Mouse (Mus musculus) forebrain, embryonic 12.5 days (tissue): ENCODE measurements at regions not wholly inside any gene's neighbourhood (a gene's known extent, or its start where the extent isn't known, plus 50 kb on each side); places are given as distances from the start of the nearest gene placed in this dataset.
A peak's percentile ranks its signal among the peaks of the same experiment; 100 is the strongest.

ENCODE experiments used
- ATAC-seq: fragments of 200-750 bp; cut with Nextera tagmentation; 2 replicates; pipeline ENCODE4 v1.8.0; 2017; ENCODE audit warnings: moderate TSS enrichment; ENCODE audit not compliant: low FRiP score
- H3K27ac ChIP-seq: fragments of 300-500 bp; sonication (generic); 2 replicates; pipeline ENCODE4 v1.5.1; 2016; ENCODE audit warnings: mild to moderate bottlenecking
- H3K27me3 ChIP-seq: fragments of 300-500 bp; sonication (generic); 2 replicates; pipeline ENCODE4 v1.6.1; 2016; ENCODE audit warnings: mild to moderate bottlenecking
- H3K36me3 ChIP-seq: fragments of 300-500 bp; sonication (generic); replicated peaks from 2 replicates; pipeline ENCODE4 v1.6.1; 2016; ENCODE audit warnings: mild to moderate bottlenecking
- H3K4me1 ChIP-seq: fragments of 300-500 bp; sonication (generic); 2 replicates; pipeline ENCODE4 v1.6.1; 2016
- H3K4me2 ChIP-seq: fragments of 300-500 bp; sonication (generic); 2 replicates; pipeline ENCODE4 v1.6.1; 2016; ENCODE audit warnings: mild to moderate bottlenecking, moderate library complexity
- H3K4me3 ChIP-seq: fragments of 300-500 bp; sonication (generic); replicated peaks from 2 replicates; pipeline ENCODE4 v1.5.1; 2016; ENCODE audit warnings: mild to moderate bottlenecking
- H3K9ac ChIP-seq: fragments of 300-500 bp; sonication (generic); 2 replicates; pipeline ENCODE4 v1.6.1; 2016; ENCODE audit warnings: mild to moderate bottlenecking
- H3K9me3 ChIP-seq: fragments of 300-500 bp; sonication (generic); 2 replicates; pipeline ENCODE4 v1.6.1; 2016
- WGBS: fragments of 180-500 bp; shearing (Covaris S2); methylation state at CpG from one replicate; pipeline ENCODE4 v1.1.7; 2016; 5-methylcytosine and 5-hydroxymethylcytosine counted together

DNA sequence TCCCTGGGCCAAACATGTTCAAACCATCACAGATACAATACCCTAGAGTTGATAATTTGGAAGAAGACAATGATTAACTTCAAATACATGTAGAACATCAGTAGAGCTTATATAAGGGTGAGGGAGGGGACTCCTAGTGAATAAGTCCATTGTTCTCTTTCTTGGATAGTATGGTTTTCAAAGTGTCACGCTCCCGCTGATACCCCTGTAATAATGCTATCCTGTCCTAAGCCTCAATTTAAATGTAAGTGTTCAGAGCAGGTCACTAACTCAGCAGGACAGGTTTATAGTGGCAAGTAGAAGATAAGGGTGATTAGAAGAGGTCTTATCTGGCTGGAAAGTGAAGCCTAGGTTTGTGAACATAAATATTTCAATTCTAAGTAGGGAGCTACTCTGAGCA lies 540.4 kb upstream of the Id4 start:
- no peak for ATAC-seq
- Histone ChIP-seq H3K9ac (no peak overlapping the region), H3K27me3 (no peaks in the 10 kb centered on the region), H3K27ac (no peak overlapping the region), H3K4me3 (no peak overlapping the region), H3K36me3 (no peaks in the 10 kb centered on the region), H3K4me1 (no peaks in the 10 kb centered on the region), H3K4me2 (no peak overlapping the region), H3K9me3 (no peaks in the 10 kb centered on the region)
- WGBS = 91% methylated on average over 2 of the region's 2 CpGs

DNA sequence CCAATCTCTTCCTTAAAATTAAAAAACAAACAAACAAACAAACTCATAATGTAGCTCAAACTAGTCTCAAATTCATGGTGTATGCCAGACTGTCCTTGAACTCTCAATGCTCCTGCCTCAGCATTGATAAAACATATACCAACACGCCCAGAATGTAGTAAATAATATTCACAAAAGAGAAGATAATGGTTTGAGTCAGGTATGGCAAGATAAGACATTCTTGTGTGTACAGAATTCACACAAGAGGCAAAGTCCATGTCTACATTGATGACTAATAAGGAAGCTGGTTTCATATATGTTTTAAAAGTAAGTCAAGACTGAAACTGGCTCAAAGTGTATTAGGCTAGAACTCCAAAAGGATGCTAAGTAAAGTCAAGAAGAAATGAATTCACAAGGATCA lies 526.6 kb upstream of the Id4 start:
- no peak for ATAC-seq
- H3K27ac ChIP-seq = no peak overlapping the region
- H3K9me3 ChIP-seq = no peaks in the 10 kb centered on the region
- H3K4me1 ChIP-seq = peaks cover 6% of the 10 kb centered on the region; the same call in 1 of the 2 replicates
- no peaks in the 10 kb centered on the region for H3K36me3 ChIP-seq
- H3K4me3 ChIP-seq = no peak overlapping the region
- H3K27me3 ChIP-seq = no peaks in the 10 kb centered on the region
- H3K9ac ChIP-seq = no peak overlapping the region
- 78% methylated on average over 1 of the region's 1 CpGs for WGBS
- no peak overlapping the region for H3K4me2 ChIP-seq

DNA sequence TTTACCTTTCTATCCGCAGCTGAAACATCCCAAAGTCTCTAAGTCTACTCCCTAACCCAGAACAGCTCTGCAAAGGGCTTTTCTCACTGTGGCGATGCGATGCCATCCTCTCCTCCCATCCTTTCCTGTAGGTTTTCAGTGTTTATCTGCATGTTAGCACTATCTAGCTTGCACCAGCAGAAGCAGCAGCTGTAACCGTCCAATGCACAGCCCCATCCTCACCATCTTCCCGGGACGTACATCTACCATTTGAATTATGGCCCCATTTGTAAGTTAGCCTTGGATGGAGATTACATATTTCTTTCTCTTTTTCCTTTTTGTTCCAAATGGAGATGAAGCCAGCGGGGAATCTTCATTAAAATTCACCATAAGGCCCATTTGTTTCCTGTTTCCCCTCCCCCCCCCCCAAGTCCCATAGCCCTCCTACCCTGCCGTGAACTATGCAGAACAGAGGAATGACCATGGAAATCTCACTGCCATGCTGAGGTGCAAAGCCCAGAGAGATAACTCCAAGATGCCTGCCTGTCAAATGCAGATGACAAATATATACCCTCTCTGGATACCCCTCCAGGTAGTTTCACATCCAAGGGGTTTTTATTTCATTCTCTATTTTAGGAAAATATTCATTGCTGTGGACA lies 525.5 kb upstream of the Id4 start:
- whole genome bisulfite sequencing = 82% methylated on average over 8 of the region's 8 CpGs
- no peaks in the 10 kb centered on the region for H3K27me3 ChIP-seq
- H3K9me3 ChIP-seq = no peaks in the 10 kb centered on the region
- ATAC-seq = no peak
- no peak overlapping the region for H3K4me3 ChIP-seq
- H3K4me1 ChIP-seq = peaks cover 6% of the 10 kb centered on the region; the same call in 1 of the 2 replicates
- H3K9ac ChIP-seq = no peak overlapping the region
- H3K4me2 ChIP-seq = no peak overlapping the region
- H3K27ac ChIP-seq = peak overlapping the region; percentile 31
- H3K36me3 ChIP-seq = no peaks in the 10 kb centered on the region

DNA sequence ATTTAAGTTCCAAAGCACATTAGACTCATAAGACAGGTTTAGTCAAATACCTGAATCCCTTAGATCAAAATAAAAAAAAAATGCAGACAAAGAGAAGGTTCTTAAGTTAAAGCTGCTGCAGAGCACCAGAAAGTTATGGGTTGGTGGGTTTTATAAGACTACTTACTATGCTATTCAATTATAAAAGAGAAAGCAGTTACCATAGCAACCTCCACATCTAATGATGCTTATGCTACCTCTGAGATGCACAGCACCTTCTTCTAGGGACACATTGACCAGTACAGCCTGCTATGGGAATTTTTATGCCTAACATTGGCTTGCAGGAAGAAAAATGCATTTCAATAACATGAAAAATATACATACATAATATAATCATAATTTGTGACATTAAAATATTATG lies 512.1 kb upstream of the Id4 start:
- H3K9ac ChIP-seq = no peak overlapping the region
- no peaks in the 10 kb centered on the region for H3K36me3 ChIP-seq
- H3K9me3 ChIP-seq = no peaks in the 10 kb centered on the region
- no peak overlapping the region for H3K4me2 ChIP-seq
- no peak for ATAC-seq
- H3K27me3 ChIP-seq = no peaks in the 10 kb centered on the region
- H3K27ac ChIP-seq = no peak overlapping the region
- no peak overlapping the region for H3K4me3 ChIP-seq
- peaks cover 4% of the 10 kb centered on the region; the same call in 1 of the 2 replicates for H3K4me1 ChIP-seq

DNA sequence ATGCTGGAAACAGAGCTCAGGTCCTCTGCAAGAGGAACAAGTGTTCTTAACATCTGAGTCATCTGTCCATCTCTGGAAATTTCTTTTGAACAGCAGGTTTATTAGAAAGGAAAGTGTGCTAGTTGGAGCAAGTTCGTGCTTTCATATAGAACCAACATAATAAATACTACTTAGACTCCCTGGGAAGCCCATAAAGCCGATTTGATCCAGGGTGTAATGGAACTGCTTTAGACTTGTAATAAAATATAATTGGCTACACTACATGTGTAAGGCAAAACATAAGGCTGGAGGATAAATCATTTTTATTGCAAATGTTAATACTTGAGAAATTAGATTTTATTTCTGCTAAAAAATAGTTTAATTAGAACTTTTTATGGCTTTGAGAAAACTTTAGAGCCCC lies 510.0 kb upstream of the Id4 start:
- no peak overlapping the region for H3K27ac ChIP-seq
- ATAC-seq = no peak
- peaks cover 4% of the 10 kb centered on the region; the same call in 1 of the 2 replicates for H3K4me1 ChIP-seq
- H3K4me3 ChIP-seq = no peak overlapping the region
- H3K27me3 ChIP-seq = no peaks in the 10 kb centered on the region
- no peaks in the 10 kb centered on the region for H3K9me3 ChIP-seq
- 74% methylated on average over 2 of the region's 2 CpGs for WGBS
- H3K4me2 ChIP-seq = no peak overlapping the region
- no peak overlapping the region for H3K9ac ChIP-seq
- no peaks in the 10 kb centered on the region for H3K36me3 ChIP-seq

DNA sequence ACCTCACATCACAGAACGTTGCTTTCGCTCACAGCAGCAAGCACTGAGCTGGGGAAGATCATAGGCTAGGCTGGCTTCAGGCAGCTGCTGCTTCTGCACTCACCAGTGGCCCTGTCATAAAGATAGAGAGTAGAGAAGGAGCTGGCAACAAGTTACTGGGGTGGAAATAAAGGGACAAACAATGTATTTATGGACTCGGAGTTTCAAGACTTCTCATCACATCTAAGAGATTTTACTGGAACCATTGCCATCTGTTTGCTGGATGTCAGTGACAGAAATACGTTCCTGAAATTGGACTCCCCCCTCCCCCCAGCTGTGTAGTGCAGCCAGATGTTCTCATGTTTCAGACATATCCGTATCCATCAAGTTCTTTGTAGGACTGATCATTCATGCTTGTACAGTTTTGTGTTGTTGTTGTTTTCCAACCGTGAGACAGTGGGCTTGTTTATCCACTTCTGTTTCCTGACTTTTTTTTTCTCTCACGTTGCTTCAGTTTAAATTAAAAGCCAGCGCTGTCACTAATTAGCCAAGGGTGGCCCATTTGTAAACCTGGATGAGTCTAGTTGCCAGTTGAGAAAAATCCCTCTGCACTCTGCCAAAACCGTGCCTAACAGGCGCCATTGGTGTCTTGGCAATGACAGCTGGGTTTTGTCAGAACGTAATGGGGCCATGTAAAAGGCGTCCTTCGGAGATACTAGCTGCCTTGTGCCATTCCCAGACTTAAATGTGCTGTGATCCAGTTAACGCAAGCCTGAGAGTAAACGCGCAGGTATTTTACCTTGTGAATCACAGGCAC lies 496.0 kb upstream of the Id4 start:
- Histone ChIP-seq H3K4me3 (no peak overlapping the region), H3K36me3 (no peaks in the 10 kb centered on the region), H3K4me1 (0 out of 2 replicates have a peak, but pooled peaks cover 5% of the 10 kb centered on the region), H3K9ac (no peak overlapping the region), H3K27me3 (no peaks in the 10 kb centered on the region), H3K27ac (no peak overlapping the region), H3K9me3 (no peaks in the 10 kb centered on the region), H3K4me2 (no peak overlapping the region)
- 80% methylated on average over 16 of the region's 16 CpGs for WGBS
- no peak for ATAC-seq

DNA sequence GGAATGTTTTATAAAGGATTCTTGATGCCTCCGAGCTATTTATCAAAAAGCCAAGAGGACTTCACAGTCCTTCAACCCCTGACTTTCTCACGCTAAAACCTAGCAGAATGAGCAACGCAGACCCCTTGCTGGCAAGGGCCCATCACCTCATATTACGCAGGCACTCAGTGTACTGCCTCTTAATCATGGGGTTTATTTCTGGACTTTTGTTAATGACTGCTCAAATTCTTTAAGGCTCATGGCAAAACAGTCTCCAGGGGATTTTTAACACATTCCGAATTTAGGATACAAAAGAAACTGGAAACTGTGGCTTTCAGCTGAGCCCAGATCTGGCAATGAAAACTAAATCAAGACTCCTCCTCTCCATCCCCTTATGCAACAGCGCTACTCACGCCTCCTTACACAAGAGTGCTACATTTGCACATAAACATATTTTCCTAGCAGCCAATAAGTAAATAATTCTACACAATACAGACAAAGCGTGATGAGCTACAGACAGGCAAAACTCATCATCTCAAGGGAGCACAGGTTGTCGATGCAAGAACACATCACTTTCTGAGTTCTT lies 492.0 kb upstream of the Id4 start:
- Histone ChIP-seq H3K4me3 (no peak overlapping the region), H3K9me3 (no peaks in the 10 kb centered on the region), H3K36me3 (no peaks in the 10 kb centered on the region), H3K4me2 (no peak overlapping the region), H3K27me3 (no peaks in the 10 kb centered on the region), H3K9ac (no peak overlapping the region), H3K27ac (no peak overlapping the region), H3K4me1 (0 out of 2 replicates have a peak, but pooled peaks cover 5% of the 10 kb centered on the region)
- WGBS = 81% methylated on average over 9 of the region's 9 CpGs
- ATAC-seq = no peak

DNA sequence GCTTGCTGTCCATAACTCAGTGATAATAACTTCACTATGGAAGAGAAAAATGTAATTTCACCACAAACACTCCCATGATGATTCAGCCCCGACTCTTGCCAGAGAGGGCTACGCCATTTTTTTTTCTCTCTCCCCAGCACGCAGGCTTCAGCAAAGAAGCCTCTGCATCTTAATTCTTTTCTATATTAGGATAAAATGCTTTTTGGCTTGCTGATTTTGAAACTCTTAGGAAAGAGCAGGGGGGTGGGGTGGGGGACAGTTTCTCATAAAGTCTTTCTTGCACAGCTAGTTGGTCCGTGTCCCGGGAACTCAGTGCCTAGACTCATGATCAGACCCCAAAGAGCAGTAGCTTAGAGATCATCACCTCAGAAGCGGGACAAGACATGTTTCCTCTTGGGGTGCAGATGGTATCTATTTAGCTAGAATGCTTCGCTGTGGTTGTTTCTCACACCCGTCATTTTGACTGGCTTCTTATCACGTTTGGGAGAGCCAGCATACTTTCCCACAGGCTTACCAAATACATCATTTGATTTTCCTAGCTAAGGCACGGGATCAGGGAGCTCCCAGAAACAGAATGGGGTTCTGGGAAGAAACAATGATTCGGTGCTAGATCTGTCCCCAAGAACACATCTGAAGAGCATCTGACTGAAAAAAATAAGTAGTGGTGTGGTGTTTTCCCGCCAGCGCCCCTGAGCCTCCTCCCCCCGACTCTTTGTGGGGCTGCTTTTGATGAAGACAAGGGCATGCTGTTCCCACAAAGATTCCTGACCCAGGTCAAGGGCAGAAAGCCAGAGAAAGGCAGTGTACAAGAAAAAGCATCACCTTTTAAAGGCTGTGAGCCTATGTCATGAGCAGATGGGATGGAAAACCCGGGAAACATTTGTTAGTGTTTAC lies 483.6 kb upstream of the Id4 start:
- WGBS = 72% methylated on average over 15 of the region's 15 CpGs
- Histone ChIP-seq H3K9ac (no peak overlapping the region), H3K4me3 (no peak overlapping the region), H3K27ac (no peak overlapping the region), H3K9me3 (no peaks in the 10 kb centered on the region), H3K4me2 (no peak overlapping the region), H3K36me3 (no peaks in the 10 kb centered on the region), H3K4me1 (peaks cover 15% of the 10 kb centered on the region), H3K27me3 (no peaks in the 10 kb centered on the region)
- no peak for ATAC-seq

DNA sequence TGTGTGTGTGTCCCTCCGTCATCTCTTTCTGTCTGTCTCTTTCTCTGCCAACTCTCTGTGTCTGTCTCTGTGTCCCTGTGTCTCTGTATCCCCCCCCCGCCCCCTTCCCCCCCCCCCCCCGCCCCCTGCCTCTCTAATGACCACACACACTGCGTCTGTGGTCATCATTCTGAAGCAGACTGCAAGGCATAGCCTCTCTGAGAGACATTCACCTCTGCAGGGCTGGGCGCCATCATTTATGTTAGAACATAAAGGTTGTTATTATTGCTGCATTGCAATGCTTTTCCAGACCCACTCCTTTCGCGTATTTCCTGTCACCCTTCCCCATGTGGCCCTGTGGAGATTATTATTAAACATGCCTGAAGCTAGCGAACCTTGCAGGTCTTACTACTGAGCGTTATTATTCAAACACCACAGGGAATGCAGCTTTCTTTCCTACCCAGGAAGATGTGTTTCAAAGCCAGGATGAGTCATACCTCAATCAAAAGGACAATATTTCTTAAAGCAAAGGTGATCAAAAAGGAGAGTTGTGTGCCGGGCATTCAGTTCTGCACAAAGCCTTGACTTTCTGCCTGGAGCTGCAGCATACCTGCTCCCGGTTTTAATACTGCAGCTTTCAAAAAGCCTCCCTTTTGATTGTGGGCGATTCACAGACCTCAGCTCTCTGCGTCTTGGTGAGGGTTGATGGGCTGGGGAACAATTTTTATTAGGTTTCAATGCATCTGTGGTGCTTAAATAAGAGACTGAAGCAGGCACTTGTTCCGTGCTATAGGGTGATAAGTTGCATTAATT lies 482.6 kb upstream of the Id4 start:
- WGBS = 41% methylated on average over 12 of the region's 14 CpGs
- no peak for ATAC-seq
- H3K9me3 ChIP-seq = no peaks in the 10 kb centered on the region
- H3K4me3 ChIP-seq = no peak overlapping the region
- H3K4me1 ChIP-seq = peaks cover 15% of the 10 kb centered on the region
- H3K36me3 ChIP-seq = no peaks in the 10 kb centered on the region
- H3K4me2 ChIP-seq = no peak overlapping the region
- peak overlapping the region; percentile 63 for H3K27ac ChIP-seq
- no peak overlapping the region for H3K9ac ChIP-seq
- H3K27me3 ChIP-seq = no peaks in the 10 kb centered on the region

DNA sequence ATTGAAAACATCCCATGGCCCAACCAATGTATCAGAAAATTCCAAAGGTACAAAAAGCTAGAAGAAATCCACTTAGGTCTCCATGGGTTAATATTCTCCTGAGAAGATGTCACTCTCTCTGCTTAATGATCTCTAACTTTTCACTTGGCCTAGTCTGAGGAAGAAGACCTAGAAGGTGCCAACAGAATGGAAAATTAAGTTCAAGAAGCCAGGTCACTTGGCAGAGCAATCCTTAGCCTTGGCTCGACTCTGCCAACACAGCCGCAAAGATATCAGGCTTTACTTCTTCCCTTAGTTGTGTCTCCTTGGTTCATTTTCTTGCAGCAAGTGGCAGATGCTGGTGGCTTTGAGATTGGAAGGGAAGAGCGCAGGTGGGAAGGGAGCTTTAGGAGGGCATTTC lies 476.6 kb upstream of the Id4 start:
- no peaks in the 10 kb centered on the region for H3K4me1 ChIP-seq
- H3K36me3 ChIP-seq = no peaks in the 10 kb centered on the region
- H3K9ac ChIP-seq = no peak overlapping the region
- no peak overlapping the region for H3K4me3 ChIP-seq
- H3K4me2 ChIP-seq = no peak overlapping the region
- H3K27ac ChIP-seq = no peak overlapping the region
- no peaks in the 10 kb centered on the region; the same call in 1 of the 2 replicates for H3K27me3 ChIP-seq
- no peak for ATAC-seq
- 94% methylated on average over 3 of the region's 3 CpGs for WGBS
- H3K9me3 ChIP-seq = no peaks in the 10 kb centered on the region

DNA sequence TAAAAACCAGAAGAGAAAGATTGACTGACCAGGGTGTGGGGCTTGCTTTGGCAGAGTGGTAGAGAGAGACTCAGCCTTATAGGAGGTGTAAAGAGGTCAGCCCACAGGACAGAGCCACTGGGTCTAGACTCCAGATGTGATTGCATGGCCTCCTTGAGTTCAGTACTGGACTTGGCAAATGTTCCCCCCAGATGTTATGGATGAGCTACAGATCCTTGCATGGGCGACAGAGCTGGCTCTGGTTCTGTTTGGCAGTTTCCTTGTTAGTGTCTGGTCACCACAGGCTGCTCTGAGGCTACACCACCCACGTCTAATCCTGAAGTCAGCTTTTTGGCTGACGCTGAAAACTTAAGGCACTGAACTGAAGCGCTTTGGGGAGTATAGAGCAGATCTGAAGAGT lies 463.2 kb upstream of the Id4 start:
- Histone ChIP-seq H3K27ac (no peak overlapping the region), H3K4me3 (no peak overlapping the region), H3K36me3 (no peaks in the 10 kb centered on the region), H3K9me3 (no peaks in the 10 kb centered on the region), H3K4me2 (no peak overlapping the region), H3K9ac (no peak overlapping the region), H3K27me3 (no peaks in the 10 kb centered on the region), H3K4me1 (no peaks in the 10 kb centered on the region)
- WGBS = 73% methylated on average over 4 of the region's 4 CpGs
- no peak for ATAC-seq
